Mouse (Mus musculus): Measurements from ENCODE around the gene Cops6.

DNA sequence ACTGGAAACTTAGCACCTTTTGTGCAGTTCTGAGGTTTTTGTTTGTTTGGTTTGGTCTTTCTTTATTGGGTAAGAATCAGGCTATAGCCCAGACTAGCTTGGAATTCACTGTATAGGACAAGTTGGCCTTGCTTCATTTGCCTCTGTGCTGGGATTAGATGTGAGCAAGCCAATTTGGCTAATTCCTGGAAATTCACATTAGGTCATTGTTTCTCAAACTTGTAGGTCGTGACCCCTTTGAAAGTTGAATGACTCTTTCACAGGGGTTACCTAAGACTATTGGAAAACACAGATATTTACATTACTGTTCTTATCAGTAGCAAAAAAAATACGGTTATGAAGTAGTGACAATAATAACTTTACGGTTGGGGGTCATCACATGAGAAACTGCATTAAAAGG lies 6.5 kb upstream of the Cops6 start:
- TF ChIP-seq CTCF (IDR thresholded peaks at IDR 0.05; ENCODE audit: insufficient read depth, low read depth, low read length), result no peak
- no peak for TF ChIP-seq POLR2A (IDR thresholded peaks at IDR 0.05; ENCODE audit: insufficient read depth, low read depth, low read length)

All from olfactory bulb, adult 2 months (tissue).